Mouse (Mus musculus) left cerebral cortex, adult 11 months (tissue): ENCODE results near the gene Lrmda.

Experiments
- DNase-seq: peaks from one replicate; pipeline ENCODE4 v3.0.0; 2022; ENCODE audit warnings: low spot score

The Lrmda gene

DNA sequence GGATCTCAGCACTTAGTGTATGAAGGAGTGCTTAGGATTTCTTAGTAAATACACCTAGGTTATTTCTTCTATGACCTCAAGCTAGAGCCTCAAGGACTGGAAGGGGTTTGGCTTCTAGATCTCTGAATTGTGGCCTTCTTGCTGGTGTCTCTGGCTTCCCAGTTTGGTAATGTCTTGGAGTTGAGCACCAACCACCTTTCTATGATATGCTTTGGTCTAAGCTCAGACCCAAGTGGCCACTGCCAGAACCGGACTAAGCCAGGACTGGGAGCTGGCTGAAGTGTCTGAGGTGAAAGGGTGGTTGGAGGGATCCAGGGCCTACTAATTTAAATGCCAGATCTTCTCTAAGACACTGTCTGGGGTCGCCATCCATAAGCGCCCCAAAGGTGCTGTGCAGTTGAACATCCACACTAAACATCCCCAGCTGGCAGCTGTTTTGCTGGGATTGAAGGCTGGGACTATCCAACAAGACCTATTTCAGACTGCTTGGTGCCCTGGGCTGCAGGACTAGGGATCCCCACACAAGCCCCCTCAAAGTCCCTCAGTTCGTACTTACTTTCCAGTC lies 27.1 kb upstream of the Lrmda start:
- DNase-seq, result no peak

DNA sequence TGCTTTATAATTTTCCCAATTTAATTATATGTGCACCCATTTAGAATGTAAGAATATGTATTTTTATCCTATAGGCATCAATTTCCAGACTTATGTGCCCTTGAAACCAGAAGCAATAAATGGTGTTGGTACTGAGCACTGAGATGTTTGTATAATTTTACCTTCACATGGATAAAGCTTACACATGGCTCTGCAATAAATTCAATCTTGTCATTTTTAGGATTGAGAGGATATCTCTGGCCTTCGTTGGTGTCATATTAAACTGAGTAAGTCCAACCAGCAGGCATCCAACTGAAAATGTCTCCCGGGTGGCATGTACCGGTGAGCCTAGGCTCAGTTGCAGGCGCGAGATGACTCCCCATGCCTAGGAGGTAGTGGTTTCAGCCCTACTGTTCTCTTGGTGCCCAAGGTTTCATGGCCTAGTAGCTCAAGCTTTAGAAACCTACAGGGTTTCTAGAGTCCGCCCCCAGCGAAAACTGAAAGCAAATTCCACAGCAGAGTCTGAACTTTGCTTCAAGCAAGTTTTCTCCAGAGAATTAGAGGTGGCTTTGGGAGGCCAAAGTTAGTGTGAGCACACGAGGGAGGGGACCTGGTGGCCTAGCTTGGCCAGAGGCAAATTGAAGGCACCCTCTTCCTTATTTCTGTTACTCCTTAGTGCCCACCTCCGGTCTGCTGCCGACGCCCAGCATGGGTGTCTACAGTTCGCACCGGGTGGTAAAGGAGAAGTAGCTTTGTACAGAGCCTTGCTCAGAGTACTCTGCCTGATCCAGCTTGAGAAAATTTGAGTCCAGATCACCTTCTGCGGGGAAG lies 26.1 kb upstream of the Lrmda start:
- no peak for DNase-seq

DNA sequence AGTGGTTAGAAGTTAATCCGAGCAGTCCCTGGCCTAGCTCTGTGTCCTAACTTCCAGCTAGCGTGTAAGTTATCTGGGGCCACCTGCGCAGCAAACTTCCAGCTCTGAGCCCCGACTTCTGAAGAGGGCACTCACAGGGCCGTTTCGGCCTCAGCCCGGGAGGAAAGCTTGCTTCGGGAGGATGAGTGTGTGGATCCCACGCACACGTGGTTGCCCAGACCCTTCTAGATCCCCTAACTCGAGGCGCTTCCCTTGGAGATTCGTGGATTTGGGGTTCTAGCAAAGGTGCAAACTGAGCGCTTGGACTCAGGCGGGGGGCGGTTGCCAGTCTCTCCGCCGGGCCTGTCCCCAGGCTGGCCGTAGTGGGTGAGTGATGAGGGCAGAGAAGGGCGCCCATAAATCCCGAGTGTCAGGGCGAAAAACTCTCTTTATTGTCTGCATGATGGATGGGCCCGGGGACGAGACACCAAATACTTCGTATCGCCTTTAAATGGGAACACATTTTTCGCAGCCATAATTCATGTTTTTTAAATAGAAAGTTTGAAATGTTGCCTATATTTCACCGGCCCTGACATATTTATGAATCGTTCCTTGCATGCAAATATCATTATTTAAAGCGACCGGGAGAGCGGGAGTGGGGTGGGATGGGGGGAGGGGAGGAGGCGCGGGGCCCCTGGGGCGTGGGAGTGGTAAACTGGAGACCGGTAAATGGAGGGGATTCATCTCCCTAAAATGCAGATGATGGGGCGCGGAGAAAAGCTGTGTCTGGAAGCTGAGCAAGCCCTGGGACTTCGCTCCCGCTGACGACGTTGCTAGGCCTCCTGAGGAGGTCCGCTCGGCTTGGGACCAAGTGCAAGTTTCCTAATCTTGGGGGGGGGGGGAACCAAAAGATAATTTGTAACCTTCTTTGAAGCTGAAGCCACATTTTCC lies 25.2 kb upstream of the Lrmda start:
- DNase-seq, result no peak

DNA sequence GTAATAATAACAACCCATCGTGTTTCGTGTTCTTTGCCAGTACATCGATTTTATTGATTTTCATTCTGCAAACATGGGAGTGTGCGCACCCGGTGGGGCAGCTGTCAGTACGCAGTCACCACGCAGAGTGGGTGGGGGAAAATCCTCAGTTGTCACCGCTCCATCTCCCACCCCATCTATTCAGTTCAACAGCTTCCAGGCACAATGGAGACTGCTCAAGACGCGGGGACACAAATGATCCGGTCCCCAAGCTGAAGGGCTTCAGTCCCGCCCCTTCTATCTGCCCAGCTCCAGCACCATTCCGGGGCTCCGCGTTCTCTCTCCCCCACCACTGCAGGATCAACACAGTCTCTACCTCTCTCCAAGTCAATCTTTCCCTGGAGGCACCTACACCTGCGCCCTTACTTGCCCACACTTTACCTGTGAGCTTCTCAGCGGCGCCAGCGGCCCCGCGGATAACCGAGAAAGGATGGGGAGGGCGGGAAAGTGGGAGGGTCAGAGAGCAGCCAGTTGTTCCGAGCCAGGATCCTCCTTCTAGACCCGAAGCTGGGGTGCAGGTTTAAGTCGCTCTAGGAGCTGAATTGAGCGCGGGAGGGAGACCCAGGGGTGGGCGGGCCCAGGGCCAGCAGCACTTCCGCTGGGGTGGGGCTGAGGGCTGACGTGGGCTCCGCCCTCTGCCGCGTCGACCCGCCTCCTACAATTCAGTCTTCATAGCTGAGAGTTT lies 24.3 kb upstream of the Lrmda start:
- no peak for DNase-seq

DNA sequence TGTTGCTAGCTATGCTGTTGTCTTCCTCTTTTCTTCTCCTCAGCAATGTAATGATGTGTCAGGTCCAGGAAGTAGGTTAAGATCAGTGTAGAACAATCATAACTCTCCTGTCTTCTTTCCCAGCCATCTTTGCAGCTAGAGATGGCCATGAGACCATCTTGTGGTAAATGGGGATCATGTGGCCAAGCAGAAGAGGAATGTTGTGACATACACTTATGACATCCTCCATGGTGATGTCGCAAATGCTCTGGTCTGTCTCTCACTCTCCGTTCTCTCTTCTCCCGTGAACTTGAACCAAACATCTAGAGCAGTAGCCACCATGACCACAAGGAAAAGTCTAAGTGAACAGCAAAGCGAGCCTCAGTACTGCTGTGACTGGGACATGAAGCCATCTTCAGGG lies 19.9 kb upstream of the Lrmda start:
- DNase-seq, result no peak

DNA sequence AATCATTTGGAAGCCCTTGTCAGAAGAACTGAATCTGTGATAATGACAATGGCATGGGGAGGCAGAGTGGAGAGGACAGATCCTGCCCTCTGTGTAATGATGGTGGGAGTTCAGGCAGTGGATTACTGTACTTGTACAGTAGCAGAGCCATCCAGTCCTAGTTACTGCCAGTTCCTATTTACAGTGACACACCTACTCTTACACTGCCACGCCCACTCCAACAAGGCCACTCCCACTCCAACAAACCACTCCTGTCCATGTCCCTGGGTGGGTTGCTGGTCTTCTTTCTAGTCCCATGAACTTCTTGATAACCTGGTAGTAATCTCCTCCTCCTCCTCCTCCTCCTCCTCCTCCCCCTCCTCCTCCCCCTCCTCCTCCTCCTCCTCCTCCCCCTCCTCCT lies 16.3 kb upstream of the Lrmda start:
- DNase-seq, result no peak

DNA sequence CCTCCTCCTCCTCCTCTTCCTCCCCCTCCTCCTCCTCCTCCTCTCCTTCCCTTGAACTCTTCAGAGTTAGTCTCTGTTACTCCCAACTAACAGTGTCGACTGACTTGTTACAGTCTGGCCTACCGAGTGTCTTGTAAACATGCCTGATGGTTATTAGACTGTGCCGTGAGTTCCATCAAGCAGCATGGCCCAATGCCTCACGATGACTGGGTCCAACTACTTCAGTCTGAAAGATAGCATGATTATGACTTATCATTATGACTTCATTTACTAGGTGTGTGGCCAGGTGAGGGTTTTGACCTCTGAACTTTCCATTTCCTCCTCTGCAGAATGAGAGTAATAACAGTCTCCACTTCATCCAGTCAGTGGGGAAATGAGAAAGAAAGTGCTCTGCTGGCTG lies 15.9 kb upstream of the Lrmda start:
- DNase-seq, result no peak

DNA sequence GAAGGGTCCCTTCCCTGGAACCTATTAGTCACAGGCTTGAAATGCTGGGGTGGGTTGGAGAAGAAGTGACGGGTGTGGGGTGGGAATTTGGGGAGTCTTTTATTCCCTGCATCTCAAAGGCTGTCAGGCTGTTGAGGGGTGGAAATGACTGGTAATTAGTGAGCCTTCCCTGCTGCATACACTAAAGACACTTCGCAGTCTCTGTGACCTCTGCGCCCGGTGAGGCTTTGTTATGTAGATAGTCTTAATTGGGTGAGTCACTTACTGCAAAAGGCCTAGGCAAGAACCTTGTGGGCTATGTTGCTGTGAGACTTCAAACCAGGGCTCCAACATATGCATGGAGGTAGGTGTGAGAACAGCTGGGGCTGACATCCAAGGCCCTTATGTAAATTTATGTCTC lies 14.6 kb upstream of the Lrmda start:
- no peak for DNase-seq

DNA sequence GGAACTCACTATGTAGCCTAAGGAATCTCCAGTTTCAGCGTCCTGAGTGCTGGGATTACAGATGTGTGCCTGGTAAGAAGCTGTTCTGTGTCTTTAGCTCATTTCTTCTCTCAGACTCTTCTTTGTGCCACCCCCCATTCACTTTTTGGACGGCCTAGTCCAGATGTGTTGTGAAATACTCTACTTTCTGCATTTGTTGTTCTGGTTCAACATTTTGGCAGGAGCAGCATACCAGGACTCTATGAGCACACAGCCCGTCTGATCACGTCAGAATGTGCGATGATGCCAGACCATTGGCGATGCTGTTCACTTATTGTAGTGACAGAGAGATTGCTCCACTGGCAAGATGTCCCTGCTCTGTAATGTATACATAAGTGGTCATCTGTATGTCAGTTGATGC lies 12.5 kb upstream of the Lrmda start:
- no peak for DNase-seq

DNA sequence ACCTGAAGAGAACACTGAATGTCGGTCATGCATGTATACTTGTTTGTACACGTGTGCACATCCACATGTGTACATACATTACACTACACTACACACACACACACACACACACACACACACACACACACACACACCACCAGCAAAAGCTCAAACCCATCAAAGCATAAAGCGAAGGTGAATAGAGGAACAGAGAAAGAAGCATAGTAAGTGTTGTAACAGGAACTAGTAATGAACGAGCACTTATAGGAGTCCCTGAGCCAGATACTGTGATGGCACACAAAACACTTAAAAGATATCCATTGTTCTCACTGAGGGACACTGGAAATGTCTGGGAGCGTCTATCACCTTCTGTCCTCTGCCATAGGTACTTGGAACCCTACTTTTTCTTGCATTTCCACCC lies 5.2 kb upstream of the Lrmda start:
- no peak for DNase-seq

DNA sequence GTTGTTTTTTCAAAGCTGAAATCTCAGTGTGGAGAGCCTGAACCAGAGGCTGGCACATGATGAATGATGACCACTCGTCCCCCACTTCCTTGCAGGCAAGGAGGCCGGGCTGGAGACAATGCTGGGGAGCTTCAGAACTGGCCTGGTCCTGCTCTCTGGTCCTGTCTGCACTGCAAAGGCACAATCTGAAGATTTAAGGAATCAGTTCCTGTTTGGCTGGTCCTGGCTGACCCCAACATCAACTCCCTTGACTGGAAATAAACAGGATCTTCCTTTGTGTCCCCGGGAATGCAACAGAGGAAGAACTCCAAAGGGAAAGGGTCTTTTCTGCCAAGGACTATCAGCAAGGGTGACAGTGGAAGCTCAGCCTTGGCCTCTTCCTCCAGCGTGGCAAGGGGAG lies 4.7 kb upstream of the Lrmda start:
- no peak for DNase-seq

DNA sequence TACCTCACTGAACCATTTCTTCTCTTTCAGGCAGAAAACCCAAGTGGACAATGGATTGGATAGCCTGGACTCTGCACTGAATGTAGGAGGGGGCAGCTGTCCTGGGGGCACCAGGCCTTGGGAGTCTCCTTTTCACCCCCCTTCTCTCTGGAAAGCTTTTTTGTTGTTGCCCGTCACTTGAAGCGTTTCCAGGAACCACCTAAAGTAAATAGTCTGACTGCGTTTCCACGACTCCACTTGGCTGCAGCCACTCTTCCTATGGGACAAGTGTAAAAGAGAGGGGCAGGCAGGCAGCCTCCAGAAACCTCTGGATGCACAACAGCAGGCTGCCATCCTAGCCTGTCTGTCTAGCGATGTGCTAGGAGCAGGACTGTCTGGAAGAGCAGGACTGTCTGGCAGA lies 2.5 kb upstream of the Lrmda start:
- DNase-seq, result no peak

DNA sequence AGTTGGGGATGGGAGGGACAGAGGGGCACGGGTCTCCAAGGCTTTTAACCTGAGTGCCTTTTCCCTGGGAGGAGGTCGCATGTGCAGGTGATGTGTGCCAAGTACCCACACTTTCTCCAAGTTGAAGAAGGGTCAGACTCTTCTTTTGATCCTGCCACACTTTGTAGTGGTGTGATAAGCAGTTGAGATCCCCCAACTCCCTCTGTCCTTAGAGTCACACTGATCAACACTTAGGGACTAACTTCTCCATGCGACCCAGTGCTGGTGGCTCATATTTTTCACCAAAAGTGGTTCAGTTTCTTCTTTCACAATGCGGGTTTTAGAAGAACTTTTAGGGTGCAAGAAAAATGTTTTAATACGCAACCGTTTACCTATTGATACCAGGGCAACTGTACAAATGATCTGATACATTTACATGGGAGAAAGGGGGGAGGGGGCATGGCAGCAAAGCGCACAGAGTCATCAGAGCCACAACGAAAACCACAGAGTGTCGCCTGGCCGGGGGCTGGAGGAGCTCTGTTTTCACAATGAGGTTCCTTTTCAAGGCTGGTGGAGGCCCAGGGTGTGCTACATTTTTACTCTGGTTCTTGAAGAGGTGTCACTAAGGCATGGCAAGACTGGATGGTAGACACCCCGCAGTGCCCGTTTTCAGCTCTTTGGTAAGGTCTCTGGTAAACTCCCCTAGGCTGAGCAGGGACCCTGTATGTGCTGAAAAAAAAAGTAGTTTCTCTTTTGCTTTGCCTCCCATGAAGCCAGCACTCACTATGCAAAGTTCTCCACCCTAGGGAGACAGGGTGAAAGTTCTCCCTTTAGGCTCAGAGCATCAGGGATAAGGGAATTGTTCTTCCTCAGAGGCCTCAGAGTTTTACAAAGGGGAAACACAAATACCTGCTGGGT lies 685 bp downstream of the Lrmda start:
- DNase-seq, result no peak

DNA sequence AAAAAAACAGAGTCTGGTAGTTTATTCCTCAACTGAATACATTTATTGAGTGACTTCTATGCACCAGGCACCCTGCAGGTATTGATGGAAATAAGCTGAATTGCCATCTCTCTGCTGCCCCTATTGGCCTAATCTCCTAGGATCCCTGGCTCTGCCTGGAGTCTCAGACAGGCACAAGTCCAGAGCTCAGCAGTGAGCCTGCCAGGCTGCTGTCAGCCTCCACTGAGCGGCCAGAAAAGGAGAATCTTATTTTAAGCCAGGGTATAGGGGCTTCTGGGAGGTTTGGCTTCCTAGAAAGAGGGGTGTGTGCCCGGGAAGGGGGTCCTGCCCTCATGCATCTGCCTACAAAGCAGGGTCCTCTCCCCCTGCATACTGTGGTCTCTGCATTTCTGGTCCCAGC lies 1.4 kb downstream of the Lrmda start:
- DNase-seq, result no peak

DNA sequence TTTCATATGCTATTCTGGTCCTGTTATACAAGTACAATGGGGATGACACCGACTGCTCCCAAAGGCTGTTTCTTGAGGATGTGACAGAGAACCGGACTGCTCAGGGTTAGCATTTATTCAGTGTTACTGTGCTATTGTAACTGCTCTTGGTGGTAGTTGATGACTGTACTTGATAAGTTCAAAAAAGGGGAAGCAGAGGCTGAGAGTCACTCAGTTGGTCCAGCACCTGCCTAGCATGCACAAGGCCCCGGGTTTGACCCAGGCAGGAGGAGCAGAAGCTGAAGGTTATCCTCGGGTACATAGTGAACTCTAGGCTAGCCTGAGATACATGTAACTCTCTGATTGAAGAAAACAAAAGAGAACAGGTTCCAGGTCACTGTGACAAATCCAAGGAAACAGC lies 4.0 kb downstream of the Lrmda start:
- no peak for DNase-seq

DNA sequence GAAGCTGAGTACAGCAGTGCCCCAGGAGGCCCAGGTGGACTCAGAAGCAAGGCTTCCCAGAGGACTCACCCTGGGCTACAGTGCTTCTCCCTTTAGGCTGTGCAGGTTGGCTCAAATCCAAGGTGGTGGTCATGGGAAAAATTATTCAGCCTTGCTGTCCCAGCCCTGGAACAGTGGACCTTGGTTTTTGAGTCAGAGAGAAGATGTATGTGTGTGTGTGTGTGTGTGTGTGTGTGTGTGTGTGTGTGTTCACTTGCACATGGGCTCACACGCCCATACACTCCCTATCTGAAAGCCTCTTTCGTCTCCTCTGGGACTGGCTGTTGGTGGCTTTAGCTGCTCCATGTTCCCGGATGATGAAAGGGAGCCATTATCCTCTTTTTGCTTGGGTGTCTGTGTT lies 16.4 kb downstream of the Lrmda start:
- DNase-seq, result no peak

DNA sequence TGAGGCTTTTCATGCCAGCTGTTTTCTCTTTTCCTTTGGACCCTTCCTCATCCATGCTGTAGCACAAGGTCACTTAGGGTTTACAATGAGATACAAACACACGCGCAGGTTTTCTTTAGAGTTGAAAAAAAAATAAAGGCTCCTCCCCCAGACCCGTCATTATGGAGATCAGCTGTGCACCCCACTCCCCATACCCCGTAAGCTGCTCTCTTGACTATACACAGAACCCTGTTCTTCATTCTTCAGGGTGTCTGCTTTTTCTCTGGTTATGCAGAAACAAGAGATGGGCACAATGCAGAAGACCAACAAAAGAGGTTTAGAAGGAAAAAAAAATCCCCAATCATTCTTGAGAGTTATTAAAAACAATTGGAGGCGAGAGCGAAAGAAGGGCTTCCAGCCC lies 16.8 kb downstream of the Lrmda start:
- DNase-seq, result no peak

DNA sequence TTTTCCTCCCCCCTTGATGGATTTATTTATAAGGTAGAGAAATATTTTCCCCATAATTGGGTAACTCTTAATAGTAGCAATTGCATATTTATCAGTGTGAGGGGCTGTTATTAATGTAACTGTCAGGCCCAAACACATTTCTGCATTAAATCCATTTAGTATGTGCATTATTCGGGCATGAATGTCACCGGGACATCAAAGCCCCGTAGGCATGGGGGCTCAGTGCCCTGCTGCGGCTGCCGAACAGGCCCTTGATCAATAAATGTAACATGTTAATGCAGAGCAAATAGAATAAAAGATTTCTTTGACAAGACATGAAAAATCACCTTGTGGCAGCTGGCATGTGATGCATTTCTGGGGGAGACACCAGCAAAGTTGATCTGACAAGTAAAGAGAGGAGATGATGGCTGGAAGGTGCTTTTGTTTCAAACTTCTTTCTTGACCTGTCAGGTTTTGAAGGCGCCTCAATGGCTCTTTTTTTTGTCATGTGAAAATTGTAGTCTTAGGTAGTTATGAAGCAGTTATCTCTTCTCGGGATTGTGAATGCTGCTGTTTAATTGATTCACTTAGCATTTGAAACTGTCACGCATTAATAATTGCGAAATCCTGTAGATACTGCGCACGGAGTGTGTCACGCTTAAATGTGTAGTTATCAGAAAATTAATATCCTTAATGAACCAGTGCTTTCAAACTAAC lies 17.4 kb downstream of the Lrmda start:
- no peak for DNase-seq

DNA sequence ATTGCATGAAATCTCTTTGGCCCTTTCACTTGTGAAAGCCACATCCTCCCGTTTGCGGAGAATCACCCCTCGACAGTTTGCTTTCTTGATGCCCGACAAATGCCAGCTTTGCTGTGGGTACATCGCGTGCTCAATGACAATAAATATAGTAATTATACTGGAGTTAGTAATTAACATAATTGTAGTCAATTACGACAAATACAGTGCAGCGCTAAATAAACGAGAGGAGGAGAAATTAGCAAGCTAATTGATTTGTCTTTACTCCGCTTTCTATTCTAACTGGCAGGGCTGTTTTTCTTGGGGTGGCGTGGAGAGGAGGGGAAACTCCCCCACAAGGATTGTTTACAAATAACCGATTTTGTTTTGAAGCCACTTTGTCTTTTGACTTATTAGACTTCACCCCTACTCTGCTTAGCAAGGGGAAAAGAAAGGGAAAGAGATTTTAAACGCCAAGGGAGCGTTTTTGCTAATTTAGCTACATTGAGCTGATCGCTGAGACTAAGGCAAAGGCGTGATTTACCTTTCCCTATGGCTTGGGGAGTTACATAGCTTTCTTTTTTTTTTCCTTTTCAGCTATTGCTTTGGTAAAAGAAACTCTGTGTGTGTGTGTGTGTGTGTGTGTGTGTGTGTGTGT lies 18.1 kb downstream of the Lrmda start:
- DNase-seq, result no peak

DNA sequence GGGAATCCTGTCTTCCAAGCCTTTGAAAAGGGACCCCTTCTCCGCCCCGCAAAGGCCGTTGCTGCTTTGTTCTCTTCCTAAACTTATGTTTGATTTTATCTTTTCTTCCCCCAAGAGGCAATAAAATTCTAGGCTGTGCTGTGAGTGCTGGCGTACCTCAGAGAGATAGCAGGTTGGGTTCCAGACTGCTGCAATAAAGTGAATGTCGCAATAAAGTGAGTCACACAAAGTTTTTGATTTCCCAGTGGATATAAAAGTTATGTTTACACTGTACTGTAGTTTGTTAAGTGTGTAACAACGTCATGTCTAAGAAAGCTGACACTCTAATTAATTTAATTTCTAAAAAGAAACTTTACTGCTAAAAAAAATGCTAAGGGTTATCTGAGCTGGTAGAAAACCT lies 22.6 kb downstream of the Lrmda start:
- DNase-seq, result no peak
